Mouse (Mus musculus): ENCODE data around the gene Ttll1. TPM values are rescaled to one million over a fixed set of nuclear protein-coding genes. Genes with fewer than 3 reads are reported as not detected.

Ttll1 gene
- 57.0 and 62.4 TPM in 2 replicates for polyA plus RNA-seq (2016; fragmentation: Nextera tagmentation; extraction: Ambion mirVana)

GRCm38 (mm10) chr15:83510805-83511405 lies at the start of gene Ttll1:
TSS of gene Ttll1 (minus strand) at chr15:83510893.
- 11% methylated on average over 41 of the region's 41 CpGs for WGBS
- peak; percentile 97 for ATAC-seq (ENCODE audit: low FRiP score)
- Histone ChIP-seq H3K9ac (peak within 1 kb of the TSS; percentile 72), H3K27me3 (peaks cover 13% of the 10 kb centered on the region), H3K9me3 (no peaks in the 10 kb centered on the region), H3K27ac (peak within 1 kb of the TSS; percentile 91), H3K4me2 (peak within 1 kb of the TSS; percentile 76), H3K4me1 (peaks cover 26% of the 10 kb centered on the region), H3K36me3 (replicated peaks) (0 out of 2 replicates have a peak, but pooled peaks cover under 1% of the 10 kb centered on the region), H3K4me3 (replicated peaks) (peak within 1 kb of the TSS; percentile 58)

- Histone ChIP-seq H3K4me3 (replicated peaks) (peak overlapping the region; percentile 90), H3K4me1 (peaks cover 14% of the 10 kb centered on the region), H3K4me2 (peak overlapping the region; percentile 88), H3K9me3 (no peaks in the 10 kb centered on the region), H3K9ac (peak overlapping the region; percentile 94), H3K27ac (peak overlapping the region; percentile 96), H3K27me3 (0 out of 2 replicates have a peak, but pooled peaks cover 11% of the 10 kb centered on the region), H3K36me3 (replicated peaks) (peaks cover 23% of the 10 kb centered on the region)
- WGBS = under 1% methylated on average over 74 of the region's 74 CpGs
- ATAC-seq (ENCODE audit: low FRiP score) = peak; percentile 93
Measured at GRCm38 (mm10) chr15:83555161-83555974, 44.7 kb upstream of the Ttll1 start.

GRCm38 (mm10) chr15:83553831-83554230 lies 43.1 kb upstream of the Ttll1 start:
- Histone ChIP-seq H3K36me3 (replicated peaks) (peaks cover 38% of the 10 kb centered on the region), H3K4me1 (peaks cover 14% of the 10 kb centered on the region), H3K4me2 (no peak overlapping the region), H3K9ac (no peak overlapping the region), H3K4me3 (replicated peaks) (no peak overlapping the region), H3K9me3 (no peaks in the 10 kb centered on the region), H3K27ac (no peak overlapping the region), H3K27me3 (0 out of 2 replicates have a peak, but pooled peaks cover 11% of the 10 kb centered on the region)
- no peak for ATAC-seq (ENCODE audit: low FRiP score)

GRCm38 (mm10) chr15:83550137-83550536 lies 39.4 kb upstream of the Ttll1 start:
- no peaks in the 10 kb centered on the region for H3K27me3 ChIP-seq
- H3K36me3 ChIP-seq (replicated peaks) = peaks cover 75% of the 10 kb centered on the region
- no peak overlapping the region for H3K9ac ChIP-seq
- no peak overlapping the region for H3K4me3 ChIP-seq (replicated peaks)
- H3K4me1 ChIP-seq = peaks cover 9% of the 10 kb centered on the region
- 92% methylated on average over 2 of the region's 2 CpGs for WGBS
- H3K9me3 ChIP-seq = no peaks in the 10 kb centered on the region
- H3K27ac ChIP-seq = no peak overlapping the region
- no peak overlapping the region for H3K4me2 ChIP-seq
- no peak for ATAC-seq (ENCODE audit: low FRiP score)

- H3K27ac ChIP-seq = no peak overlapping the region
- no peaks in the 10 kb centered on the region for H3K27me3 ChIP-seq
- H3K4me3 ChIP-seq (replicated peaks) = no peak overlapping the region
- WGBS = 91% methylated on average over 8 of the region's 8 CpGs
- peaks cover 74% of the 10 kb centered on the region for H3K36me3 ChIP-seq (replicated peaks)
- H3K9ac ChIP-seq = no peak overlapping the region
- ATAC-seq (ENCODE audit: low FRiP score) = no peak
- no peaks in the 10 kb centered on the region for H3K4me1 ChIP-seq
- H3K4me2 ChIP-seq = no peak overlapping the region
- H3K9me3 ChIP-seq = no peaks in the 10 kb centered on the region
Measured at GRCm38 (mm10) chr15:83547144-83547543, 36.5 kb upstream of the Ttll1 start.

- peaks cover 63% of the 10 kb centered on the region for H3K36me3 ChIP-seq (replicated peaks)
- ATAC-seq (ENCODE audit: low FRiP score) = no peak
- H3K9me3 ChIP-seq = no peaks in the 10 kb centered on the region
- no peak overlapping the region for H3K4me2 ChIP-seq
- no peaks in the 10 kb centered on the region for H3K4me1 ChIP-seq
- 93% methylated on average over 7 of the region's 7 CpGs for WGBS
- H3K27ac ChIP-seq = no peak overlapping the region
- no peaks in the 10 kb centered on the region for H3K27me3 ChIP-seq
- no peak overlapping the region for H3K4me3 ChIP-seq (replicated peaks)
- H3K9ac ChIP-seq = no peak overlapping the region
Measured at GRCm38 (mm10) chr15:83546029-83546428, 35.3 kb upstream of the Ttll1 start.

- Histone ChIP-seq H3K36me3 (replicated peaks) (peaks cover 20% of the 10 kb centered on the region), H3K27me3 (no peaks in the 10 kb centered on the region), H3K9me3 (no peaks in the 10 kb centered on the region), H3K9ac (no peak overlapping the region), H3K27ac (no peak overlapping the region), H3K4me1 (no peaks in the 10 kb centered on the region), H3K4me3 (replicated peaks) (no peak overlapping the region), H3K4me2 (no peak overlapping the region)
- no peak for ATAC-seq (ENCODE audit: low FRiP score)
- WGBS = 87% methylated on average over 9 of the region's 9 CpGs
Measured at GRCm38 (mm10) chr15:83541647-83542287, 31.1 kb upstream of the Ttll1 start.

GRCm38 (mm10) chr15:83539905-83540304 lies 29.2 kb upstream of the Ttll1 start:
- no peaks in the 10 kb centered on the region for H3K27me3 ChIP-seq
- H3K27ac ChIP-seq = no peak overlapping the region
- H3K4me3 ChIP-seq (replicated peaks) = no peak overlapping the region
- ATAC-seq (ENCODE audit: low FRiP score) = no peak
- H3K36me3 ChIP-seq (replicated peaks) = 0 out of 2 replicates have a peak, but pooled peaks cover 1% of the 10 kb centered on the region
- no peaks in the 10 kb centered on the region for H3K9me3 ChIP-seq
- H3K9ac ChIP-seq = no peak overlapping the region
- WGBS = 82% methylated on average over 4 of the region's 4 CpGs
- H3K4me2 ChIP-seq = no peak overlapping the region
- H3K4me1 ChIP-seq = no peaks in the 10 kb centered on the region

- Histone ChIP-seq H3K4me3 (replicated peaks) (no peak overlapping the region), H3K4me2 (no peak overlapping the region), H3K4me1 (no peaks in the 10 kb centered on the region), H3K9ac (no peak overlapping the region), H3K27ac (no peak overlapping the region), H3K9me3 (no peaks in the 10 kb centered on the region), H3K36me3 (replicated peaks) (no peaks in the 10 kb centered on the region), H3K27me3 (no peaks in the 10 kb centered on the region)
- no peak for ATAC-seq (ENCODE audit: low FRiP score)
- WGBS = 96% methylated on average over 2 of the region's 2 CpGs
Measured at GRCm38 (mm10) chr15:83538855-83539254, 28.2 kb upstream of the Ttll1 start.

GRCm38 (mm10) chr15:83535890-83536231 lies 25.2 kb upstream of the Ttll1 start:
- H3K4me1 ChIP-seq = no peaks in the 10 kb centered on the region
- no peak overlapping the region for H3K9ac ChIP-seq
- no peaks in the 10 kb centered on the region for H3K36me3 ChIP-seq (replicated peaks)
- WGBS = 96% methylated on average over 6 of the region's 6 CpGs
- no peak overlapping the region for H3K4me2 ChIP-seq
- no peaks in the 10 kb centered on the region for H3K9me3 ChIP-seq
- no peak overlapping the region for H3K27ac ChIP-seq
- H3K27me3 ChIP-seq = 0 out of 2 replicates have a peak, but pooled peaks cover under 1% of the 10 kb centered on the region
- no peak overlapping the region for H3K4me3 ChIP-seq (replicated peaks)
- no peak for ATAC-seq (ENCODE audit: low FRiP score)

- ATAC-seq (ENCODE audit: low FRiP score) = no peak
- 82% methylated on average over 17 of the region's 17 CpGs for WGBS
- H3K4me2 ChIP-seq = no peak overlapping the region
- H3K4me1 ChIP-seq = no peaks in the 10 kb centered on the region
- no peak overlapping the region for H3K27ac ChIP-seq
- no peak overlapping the region for H3K4me3 ChIP-seq (replicated peaks)
- no peaks in the 10 kb centered on the region for H3K36me3 ChIP-seq (replicated peaks)
- no peaks in the 10 kb centered on the region for H3K9me3 ChIP-seq
- H3K9ac ChIP-seq = no peak overlapping the region
- 0 out of 2 replicates have a peak, but pooled peaks cover 5% of the 10 kb centered on the region for H3K27me3 ChIP-seq
Measured at GRCm38 (mm10) chr15:83534960-83535889, 24.5 kb upstream of the Ttll1 start.

All from forebrain, embryonic 12.5 days (tissue).